Mouse (Mus musculus): ENCODE measurements around the gene Socs4.

DNA sequence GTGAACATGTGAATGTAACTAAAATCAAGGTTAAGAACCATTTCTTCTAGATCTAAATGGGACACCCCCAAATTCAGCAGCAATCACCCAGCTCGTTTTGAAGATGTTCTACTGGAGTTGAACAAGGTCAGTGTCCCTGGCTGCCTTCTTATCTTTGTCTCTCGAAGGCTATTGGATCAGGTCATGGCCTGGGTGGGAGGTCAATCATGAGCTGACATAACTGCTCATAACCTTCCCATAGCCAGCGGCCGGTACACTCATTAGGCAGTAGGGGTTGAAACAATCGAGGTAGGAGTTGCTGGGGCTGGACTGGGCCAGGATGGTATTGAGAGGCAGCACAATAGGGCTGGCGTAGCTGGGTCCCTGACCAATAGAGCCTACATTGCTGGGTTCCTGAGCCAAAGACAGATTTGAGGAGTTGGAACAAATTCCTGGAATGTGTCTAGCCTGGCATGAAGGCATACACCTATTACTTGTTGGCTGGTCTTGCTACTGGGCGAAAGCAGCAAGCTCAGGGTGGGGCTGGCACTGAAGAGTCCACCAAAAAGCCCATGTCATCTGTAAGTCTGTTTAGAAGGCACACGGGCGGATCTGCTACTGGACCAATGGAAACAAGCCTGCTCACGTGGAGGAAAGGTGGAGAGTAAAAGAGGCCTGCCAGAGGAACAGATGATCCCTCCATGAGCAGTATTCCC is 63.6 kb downstream of the Socs4 start:
- TF ChIP-seq ZC3H11A (IDR thresholded peaks at IDR 0.05; ENCODE audit: low read depth, low read length) (no peak), ZMIZ1 (IDR thresholded peaks at IDR 0.05; ENCODE audit: low read depth, low read length) (no peak), NELFE (IDR thresholded peaks at IDR 0.05; ENCODE audit: low read depth, low read length) (no peak), RCOR1 (conservative IDR thresholded peaks at IDR 0.05; ENCODE audit: low read depth, low read length) (no peak), POLR2A (IDR thresholded peaks at IDR 0.05; ENCODE audit: low read depth, low read length) (no peak), MAFK (IDR thresholded peaks at IDR 0.05; ENCODE audit: insufficient replicate concordance, low read length) (no peak), CTCF (conservative IDR thresholded peaks at IDR 0.05 in 1 of 2, IDR thresholded peaks at IDR 0.05 in 1 of 2; ENCODE audit: low read depth in 2 of 2, low read length in 2 of 2) (no peak)
